Mouse (Mus musculus) A20 (cell line): ENCODE measurements around the gene AC124502.3.

Experiments
- DNase-seq: peaks from one replicate; pipeline ENCODE4 v3.0.0-alpha.2; 2011; ENCODE audit warnings: low read depth, low spot score

Gene AC124502.3

DNA sequence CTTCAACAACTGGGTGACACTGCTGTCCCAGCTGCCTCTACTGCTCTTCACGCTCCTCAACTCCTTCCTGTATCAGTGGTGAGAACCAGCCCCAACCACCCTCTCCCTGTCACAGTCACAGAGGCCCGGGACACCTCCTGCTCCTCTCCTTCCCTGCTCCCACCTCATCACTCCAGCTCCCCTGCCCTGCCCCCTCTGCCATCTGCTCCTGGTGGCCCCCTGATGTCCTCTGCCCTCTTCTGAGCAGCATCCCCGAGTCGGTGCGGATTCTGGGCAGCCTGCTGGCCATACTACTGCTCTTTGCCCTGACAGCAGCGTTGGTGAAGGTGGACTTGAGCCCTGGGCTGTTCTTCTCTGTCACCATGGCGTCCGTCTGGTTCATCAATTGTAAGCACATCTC is 12.6 kb upstream of the AC124502.3 start:
- DNase-seq: no peak

DNA sequence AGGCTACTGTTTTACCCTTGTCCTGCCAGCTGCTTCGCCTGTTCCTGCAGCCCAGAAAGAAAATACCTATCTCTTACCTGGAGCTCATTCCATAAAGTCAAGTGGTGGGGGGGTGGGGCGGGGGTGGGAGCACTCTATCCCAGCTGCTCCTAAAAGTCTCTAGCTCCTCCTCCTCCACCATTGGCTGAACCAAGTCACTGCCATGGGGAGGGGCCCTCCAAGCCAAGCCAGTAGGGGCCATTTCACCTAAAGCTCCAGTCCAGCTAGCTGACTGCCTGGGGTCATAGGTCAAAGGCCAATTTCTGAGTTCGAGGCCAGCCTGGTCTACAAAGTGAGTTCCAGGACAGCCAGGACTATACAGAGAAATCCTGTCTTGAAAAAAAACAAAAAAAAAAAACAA is 6.0 kb upstream of the AC124502.3 start:
- no peak for DNase-seq

DNA sequence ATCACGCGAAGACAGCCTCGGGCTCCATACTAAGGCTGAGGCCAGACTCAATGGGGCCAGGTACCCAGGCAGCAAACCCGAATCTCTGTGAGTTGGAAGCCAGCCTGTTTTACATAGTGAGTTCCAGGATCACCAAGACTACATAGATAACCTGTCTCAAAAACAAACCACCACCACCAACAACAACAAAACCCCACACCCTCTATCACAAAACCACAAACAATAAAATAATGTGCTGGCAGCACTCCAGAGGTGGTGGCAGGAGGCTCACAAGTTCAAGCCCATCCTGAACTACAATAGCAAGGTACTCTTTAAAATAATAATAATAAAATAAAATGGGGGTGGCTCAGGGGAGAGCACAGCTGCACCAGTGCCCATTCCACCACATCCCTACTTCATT is 2.1 kb upstream of the AC124502.3 start:
- no peak for DNase-seq

DNA sequence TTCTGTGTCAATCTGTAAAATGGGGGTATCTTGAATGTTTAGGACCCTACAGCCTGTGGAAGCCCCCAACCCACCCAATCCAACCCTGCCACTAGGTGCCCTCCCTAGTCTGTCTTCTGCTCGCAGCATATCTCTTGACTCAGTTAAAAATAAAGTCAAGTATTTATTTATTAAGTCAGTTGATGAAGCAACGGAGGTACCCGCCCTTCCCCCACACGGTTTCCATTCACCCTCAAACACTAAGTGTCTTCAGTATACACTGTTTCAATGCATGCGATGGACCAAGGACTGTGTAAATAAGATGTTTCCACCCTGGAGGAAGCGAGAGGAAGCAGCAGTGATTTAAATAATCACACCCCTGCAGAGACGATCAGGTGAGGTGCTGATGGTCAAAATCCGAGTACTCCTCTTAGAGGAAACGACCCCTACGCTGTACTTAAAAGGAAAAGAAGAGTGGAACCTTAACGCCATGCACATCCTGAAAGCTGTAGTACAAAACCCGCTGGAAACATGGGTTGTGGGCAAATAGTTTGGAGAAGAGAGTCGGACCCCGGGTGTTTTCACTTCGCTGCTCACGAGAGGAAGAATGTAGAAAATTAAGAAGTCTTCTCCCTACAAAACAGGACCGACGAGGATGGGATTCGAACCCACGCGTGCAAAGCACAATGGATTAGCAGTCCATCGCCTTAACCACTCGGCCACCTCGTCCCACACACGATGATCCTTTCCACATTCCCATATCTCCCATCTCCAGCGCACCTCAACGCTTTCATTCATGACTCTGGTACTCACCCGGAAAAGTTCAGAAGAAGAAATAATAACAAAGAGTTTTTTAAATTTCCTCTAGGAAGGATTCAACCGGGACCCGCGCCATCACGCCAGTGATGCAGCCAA is 766 bp upstream of the AC124502.3 start:
- peak; percentile 79 for DNase-seq

DNA sequence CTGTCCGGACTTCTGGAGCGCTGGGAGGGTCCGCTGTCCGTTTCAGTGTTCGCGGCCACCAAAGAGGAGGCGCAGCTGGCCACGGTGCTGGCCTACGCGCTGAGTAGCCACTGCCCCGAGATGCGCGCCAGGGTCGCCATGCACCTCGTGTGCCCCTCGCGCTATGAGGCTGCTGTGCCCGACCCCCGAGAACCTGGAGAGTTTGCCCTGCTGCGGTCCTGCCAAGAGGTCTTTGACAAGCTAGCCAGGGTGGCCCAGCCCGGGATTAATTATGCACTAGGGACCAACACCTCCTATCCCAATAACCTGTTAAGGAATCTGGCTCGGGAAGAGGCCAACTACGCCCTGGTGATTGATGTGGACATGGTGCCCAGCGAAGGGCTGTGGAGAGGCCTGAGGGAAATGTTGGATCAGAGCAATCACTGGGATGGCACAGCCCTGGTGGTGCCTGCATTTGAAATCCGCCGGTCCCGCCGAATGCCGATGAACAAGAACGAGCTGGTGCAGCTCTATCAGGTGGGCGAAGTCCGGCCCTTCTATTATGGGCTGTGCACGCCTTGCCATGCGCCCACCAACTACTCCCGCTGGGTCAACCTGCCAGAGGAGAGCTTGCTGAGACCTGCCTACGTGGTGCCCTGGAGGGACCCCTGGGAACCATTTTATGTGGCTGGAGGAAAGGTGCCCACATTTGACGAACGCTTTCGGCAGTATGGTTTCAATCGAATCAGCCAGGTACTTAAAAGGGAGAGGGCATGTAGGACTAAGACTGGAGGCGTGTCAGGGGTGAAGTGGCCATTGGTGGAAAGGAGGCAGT is 817 bp downstream of the AC124502.3 start:
- no peak for DNase-seq

DNA sequence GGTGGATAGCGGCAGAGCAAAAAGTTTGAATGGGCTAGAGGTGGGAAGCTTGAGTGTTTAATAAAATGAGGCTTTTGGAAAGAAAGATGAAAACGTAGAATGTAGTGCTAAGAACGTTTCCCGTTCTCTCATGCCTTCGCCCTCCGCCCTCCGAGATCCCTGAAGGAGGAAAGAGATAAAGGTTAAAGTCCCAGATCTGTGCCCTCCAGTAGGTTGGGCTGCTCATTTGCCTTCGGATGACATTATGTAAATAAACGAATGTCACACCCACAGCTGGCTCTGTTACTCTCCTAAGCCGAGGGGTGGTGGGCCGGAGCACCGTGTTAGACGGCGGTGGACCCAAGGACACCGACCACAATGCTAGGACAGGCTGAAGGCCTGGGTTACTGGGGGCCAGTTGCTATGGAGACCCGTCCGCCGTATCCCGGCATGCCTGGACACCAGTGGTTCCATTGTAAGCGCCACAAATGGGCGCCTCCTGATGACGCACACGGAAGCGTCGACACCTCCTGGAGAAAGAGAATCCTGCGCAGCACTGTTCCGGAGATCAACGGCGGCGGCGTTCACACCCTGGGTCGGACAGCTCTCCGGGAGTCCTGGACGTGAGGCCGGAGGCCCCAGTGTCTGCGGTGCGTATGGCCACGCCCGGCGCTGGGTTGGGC is 2.3 kb downstream of the AC124502.3 start, which contains the start of gene Brms1:
Gene Brms1 (plus strand): TSS at position 493 of the 662 bp plus-strand sequence.
- DNase-seq: peak; percentile 94

DNA sequence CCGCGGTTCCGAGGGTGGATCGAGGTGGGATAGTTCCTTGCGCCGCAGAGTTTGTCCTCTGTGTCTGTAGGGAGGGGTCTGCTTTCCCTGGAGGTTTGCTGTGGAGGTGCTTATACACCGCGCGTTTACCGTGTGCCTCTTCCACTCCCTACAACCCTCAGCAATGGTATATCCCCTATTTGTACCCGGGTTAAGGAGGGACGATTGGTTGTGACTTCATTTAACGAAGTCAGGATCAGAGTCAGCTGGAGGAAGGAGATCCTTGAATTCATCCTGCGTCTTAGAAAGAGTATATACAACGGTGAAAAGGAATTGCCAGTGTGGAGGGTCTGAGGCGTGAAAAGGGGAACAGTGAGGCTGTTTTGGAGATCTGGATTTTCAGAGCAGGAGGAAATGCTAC is 2.9 kb downstream of the AC124502.3 start:
- no peak for DNase-seq

DNA sequence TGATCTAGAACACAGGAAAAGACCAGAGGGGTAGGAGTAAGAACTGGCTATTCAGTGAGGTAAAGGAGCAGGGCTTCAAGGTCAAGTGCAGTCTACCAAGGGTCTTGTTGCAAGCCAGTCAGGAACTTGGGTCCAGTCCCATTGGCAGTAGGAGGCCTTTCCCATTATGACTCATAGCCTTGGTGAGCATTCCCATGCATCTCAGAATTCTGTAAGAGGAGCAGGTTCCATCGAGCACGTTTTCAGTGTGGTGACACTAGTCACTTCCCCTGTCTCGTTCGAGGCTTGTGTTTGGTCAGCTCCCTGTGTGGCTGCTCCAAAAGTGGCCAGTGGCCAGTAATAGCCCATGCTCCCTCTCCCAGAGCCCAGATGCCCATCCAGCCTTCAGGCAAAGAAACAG is 6.8 kb downstream of the AC124502.3 start:
- DNase-seq: no peak

DNA sequence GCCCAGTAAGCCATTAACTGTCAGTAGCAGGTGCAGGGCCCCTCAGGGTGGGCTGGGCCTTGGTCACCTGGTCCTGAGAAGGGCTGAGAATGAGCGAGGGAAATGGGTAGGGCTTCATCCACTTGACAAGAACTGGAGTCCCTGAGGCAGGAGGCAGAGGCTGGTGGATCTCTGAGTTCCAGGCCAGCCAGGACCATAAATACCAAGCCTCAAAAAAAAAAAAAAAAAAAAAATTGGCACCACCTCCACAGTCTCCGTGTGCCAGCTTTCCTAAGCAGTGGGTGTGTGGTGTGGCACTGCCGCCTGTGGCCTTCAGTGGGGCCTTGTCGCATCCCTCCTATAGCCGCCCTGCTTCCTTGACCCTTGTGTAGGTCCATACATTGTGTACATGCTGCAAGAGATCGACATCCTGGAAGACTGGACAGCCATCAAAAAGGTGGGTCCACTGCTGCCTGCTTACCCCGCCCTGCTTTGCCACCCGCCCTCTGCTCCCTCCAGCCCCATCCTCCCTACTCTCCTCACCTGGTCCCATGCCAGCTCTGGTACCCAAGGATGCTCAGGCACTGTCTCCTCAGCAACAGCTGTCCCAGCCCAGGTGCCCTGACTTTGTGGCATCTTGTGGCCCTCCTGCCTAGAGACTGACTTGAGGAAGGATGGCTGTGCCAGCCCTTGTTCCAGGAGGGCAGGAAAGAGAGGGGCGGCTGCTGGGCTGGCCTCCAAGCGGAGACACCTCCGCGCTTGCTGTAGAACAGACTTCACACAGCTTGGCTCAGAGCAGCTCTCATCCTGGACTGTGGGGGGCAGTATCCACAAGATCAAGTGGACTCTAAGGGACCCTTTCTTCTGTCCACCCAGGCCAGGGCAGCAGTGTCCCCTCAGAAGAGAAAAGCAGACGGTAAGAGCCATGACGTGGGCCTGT is 9.7 kb downstream of the AC124502.3 start:
- no peak for DNase-seq

DNA sequence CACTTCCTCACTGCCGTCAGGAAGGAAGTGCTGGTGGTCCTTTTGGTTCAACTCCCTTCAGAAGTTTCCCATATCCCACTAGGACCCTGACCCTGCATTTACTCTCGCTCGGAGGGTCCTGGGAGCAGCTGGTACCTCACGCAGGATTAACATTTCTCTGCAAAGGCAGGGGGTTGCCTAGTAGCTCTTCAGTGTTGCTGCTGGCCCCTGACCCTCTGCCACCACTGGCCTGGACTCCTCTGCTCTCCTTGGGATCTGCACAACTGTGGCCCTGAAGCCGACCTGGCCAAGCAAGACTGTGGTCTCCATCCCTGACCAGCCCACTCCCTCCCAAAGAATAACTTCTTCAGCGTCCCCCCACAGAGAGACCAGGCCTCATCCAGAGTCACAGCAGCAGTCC is 10.6 kb downstream of the AC124502.3 start:
- DNase-seq: no peak

DNA sequence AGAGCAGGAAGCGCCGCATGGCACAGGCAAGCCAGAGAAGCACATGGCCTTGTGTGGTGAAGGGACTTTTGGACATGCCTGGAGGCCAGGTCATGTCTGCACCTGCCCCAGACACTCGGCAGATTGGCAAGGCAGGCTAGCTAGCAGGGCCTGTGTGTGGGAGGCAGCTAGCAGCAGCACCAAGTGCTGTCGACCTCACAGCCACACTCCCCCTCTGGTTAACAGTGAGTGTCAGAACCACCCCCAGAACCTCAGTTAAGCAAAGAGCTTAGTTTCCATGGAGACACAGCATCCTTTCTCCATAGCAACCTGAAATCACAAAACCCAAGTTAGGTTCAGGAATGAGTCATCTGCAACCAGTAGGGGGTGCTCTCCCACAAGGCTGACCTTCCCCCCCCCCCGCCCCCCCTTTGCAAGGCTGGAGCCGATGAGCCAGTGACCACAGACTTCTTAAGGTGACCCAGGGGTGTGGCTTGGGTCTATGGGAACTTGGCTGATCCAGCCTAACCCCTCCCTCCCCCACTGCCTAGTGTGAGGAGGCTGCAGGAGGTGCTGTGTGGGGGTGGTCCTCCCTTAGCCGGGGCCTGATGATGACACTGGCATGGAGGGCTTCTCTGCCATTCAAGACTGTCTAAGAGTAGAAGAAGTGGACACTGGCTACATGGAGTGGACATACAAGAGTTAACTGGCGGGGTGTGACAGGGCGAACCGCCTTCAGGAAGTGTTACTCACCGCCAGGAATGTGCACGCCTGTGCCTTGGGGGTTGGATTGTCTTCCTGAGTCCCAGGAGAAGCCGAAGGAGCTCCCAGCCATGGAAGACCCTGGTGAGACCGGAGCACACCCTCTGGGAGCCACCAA is 11.6 kb downstream of the AC124502.3 start, which contains the start of gene Rin1:
Gene Rin1 (plus strand): TSS at position 435 of the 859 bp plus-strand sequence.
- DNase-seq: peak; percentile 23

DNA sequence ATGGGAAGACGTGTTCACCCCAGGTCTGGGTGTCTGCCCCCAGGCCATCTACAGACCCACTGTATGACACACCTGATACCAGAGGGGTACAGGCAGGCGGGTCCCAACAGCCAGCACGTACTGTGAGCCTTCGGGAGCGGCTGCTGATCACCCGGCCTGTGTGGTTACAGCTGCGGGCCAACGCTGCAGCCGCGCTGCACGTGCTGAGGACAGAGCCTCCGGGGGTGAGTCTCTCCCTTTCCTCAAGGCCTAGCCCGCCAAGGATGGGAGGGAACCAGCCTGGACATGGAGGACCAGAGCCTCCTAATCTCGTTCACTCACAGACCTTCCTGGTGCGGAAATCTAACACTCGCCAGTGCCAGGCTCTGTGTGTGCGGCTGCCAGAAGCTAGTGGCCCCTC is 12.3 kb downstream of the AC124502.3 start:
- no peak for DNase-seq

DNA sequence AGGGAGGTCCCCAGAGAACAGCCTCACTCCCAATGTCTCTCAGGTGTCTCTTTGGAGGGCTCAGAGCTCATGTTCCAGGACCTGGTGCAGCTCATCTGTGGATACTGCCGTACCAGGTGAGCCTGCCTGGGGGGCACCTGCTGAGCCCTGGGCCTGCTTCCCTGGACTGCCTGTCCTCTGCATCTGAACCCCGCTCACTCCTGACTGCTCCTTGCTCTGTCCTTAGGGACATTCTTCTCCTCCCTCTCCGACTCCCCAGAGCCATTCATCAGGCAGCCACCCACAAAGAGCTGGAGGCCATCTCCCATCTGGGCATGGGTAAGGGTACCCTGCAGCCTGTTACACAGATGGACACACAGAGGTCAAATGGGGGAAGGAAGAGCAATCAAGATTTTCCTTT is 12.8 kb downstream of the AC124502.3 start:
- DNase-seq: no peak

DNA sequence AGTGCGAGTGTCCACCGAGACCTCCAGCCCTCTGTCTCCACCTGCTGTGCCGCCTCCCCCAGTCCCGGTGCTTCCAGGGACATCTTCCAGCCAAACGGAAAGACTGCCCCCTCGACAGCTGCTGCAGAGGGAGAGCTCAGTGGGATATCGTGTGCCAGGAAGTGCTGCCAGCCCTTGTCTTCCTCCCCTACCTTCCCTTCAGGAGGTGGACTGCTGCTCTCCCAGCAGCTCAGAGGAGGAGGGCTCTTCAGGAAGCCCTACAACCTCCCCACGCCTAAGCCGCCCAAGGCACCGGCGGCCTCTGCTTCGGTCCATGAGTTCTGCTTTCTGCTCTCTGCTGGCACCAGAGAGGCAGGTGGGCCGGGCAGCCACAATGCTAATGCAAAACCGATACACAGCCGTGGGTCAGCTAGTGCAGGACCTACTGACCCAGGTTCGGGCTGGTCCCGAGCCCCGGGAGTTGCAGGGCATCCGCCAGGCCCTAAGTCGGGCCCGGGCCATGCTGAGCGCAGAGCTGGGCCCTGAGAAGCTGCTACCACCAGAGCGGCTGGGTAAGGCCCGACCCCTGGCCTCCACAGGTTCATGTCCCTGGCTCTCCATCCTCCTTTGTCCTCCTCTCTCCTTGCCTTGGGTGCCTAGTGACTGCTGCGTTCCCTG is 13.6 kb downstream of the AC124502.3 start:
- DNase-seq: no peak

DNA sequence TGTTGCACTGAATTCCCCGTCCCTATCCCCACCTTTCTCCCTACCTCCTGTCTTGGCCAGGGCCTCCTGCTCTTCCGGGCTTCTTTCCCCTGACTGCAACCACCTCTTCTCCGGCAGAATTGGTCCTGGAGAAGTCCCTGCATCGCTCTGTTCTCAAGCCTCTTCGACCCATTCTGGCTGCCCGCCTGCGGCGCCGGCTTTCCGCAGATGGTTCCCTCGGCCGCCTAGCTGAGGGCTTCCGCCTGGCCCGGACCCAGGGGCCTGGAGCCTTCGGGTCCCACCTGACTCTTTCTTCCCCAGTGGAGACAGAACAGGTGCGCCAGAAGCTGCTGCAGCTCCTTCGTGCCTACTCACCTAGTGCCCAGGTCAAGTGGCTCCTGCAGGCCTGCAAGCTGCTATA is 14.2 kb downstream of the AC124502.3 start:
- no peak for DNase-seq

DNA sequence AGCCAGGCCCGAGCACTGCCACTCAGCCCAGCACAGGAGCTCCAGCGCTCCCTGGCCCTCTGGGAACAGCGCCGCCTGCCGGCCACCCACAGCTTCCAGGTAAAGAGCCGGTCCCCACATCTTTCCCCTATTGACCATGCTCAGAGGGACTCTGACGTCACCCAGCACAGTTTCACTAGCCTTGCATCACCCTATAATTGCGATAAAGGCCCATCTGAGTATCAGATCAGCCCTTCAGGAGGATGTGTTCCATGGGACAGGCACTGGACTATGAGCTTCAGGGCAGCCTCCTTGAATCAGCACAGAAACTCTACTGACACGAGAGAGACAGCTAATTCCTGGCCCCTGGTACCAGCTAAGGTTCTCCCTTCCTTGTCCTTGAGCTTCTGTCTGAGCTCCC is 15.2 kb downstream of the AC124502.3 start:
- peak; percentile 75 for DNase-seq

DNA sequence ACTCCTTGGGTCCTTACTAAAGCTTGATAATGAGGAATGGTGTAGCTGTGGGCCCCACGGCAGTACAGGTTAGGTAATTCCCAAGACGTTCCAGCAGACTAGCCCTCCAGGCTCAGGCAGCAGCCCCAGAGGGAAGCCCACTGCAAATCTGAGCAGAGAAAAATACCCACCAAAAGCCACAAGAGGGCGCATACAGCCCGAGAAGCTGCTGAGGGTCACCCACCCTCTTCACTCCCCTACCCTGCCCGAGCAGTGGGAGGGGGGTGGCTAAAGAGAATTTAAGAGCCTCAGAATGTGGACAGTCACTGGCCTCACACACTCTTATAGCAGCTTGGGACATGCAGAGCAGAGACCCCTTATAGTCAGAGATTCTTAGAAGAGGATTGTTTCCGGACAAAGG is 17.6 kb downstream of the AC124502.3 start:
- DNase-seq: peak; percentile 48

DNA sequence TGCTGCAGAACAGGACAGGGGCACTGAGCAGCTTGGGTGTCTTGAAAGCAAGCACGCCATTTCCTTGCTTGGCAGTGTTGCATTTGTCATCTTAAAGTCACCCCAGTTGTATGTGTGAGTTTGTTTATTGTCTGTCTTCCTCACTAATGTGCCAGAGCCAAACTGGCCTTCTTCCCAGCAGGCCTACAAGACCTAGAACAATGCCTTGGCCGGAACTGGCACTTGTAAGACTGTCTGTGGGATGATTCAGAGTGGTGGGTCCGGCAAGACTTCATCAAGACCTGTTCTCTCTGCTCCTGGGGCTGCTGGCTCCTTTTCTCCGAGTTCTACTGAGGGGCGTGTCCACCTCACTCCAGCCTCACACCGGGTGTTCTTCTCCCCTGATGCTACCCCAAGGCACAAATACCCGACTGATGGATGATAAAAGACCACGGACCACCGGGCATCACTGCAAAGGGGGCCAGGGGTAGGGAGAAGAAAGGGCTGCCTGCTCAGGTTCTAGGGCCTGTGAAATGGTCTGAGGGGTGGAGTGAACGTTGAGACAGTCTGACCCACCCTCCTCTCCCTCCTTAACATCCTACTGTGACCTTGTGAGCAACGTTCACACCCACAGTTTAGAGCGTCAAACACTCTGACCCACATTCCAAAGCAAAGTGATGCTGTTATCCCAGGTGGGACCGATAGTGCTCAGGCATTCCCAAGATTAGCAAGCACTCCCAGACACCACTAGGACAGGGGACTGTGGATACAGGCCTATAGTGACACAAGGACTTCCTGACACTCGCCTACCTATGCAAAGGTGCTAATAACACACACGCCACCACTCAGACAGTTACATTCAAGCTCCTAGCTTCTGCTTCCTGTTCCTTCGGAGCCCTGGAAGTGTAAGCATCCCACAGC is 19.4 kb downstream of the AC124502.3 start:
- no peak for DNase-seq
